Mouse (Mus musculus) kidney, postnatal 14 days (tissue): ENCODE results near the gene Traf1.

ENCODE experiments used
- DNase-seq: peaks from one replicate; pipeline ENCODE4 v3.0.0; 2022; ENCODE audit warnings: mixed read lengths

Traf1 gene

GRCm38 (mm10) chr2:34961481-34962036, at the start of gene Traf1:
Traf1 (minus strand) TSS chr2:34961772.
- DNase-seq, result peak; percentile 73

GRCm38 (mm10) chr2:34998956-34999355, 37.4 kb upstream of the Traf1 start:
- no peak for DNase-seq

- no peak for DNase-seq
These were observed 34.9 kb upstream of the Traf1 start for GRCm38 (mm10) chr2:34996506-34996905.

GRCm38 (mm10) chr2:34993696-34994356, 32.3 kb upstream of the Traf1 start:
- no peak for DNase-seq

- no peak for DNase-seq
These were observed 31.4 kb upstream of the Traf1 start for GRCm38 (mm10) chr2:34992729-34993695.

GRCm38 (mm10) chr2:34991966-34992365, 30.4 kb upstream of the Traf1 start:
- DNase-seq, result no peak

- DNase-seq, result no peak
These were observed 28.2 kb upstream of the Traf1 start for GRCm38 (mm10) chr2:34989749-34990148.

GRCm38 (mm10) chr2:34987595-34987994, 26.0 kb upstream of the Traf1 start:
- no peak for DNase-seq

GRCm38 (mm10) chr2:34984885-34985284, 23.3 kb upstream of the Traf1 start:
- no peak for DNase-seq

GRCm38 (mm10) chr2:34982906-34983698, 21.5 kb upstream of the Traf1 start:
- peak; percentile 49 for DNase-seq

GRCm38 (mm10) chr2:34982096-34982724, 20.6 kb upstream of the Traf1 start:
- no peak for DNase-seq

GRCm38 (mm10) chr2:34979459-34980011, 18.0 kb upstream of the Traf1 start:
- no peak for DNase-seq

- no peak for DNase-seq
These were observed 16.7 kb upstream of the Traf1 start for GRCm38 (mm10) chr2:34978226-34978625.

- DNase-seq, result no peak
These were observed 15.5 kb upstream of the Traf1 start for GRCm38 (mm10) chr2:34976945-34977658.

GRCm38 (mm10) chr2:34976447-34976846, 14.9 kb upstream of the Traf1 start:
- DNase-seq, result no peak

- DNase-seq, result no peak
These were observed 11.5 kb upstream of the Traf1 start for GRCm38 (mm10) chr2:34973087-34973486.

GRCm38 (mm10) chr2:34971080-34971888, 9.7 kb upstream of the Traf1 start:
- DNase-seq, result no peak

- DNase-seq, result peak; percentile 84
These were observed 8.6 kb upstream of the Traf1 start for GRCm38 (mm10) chr2:34970092-34970750.

- no peak for DNase-seq
These were observed 7.6 kb upstream of the Traf1 start for GRCm38 (mm10) chr2:34969166-34969565.
